Mouse (Mus musculus) thymus, postnatal 4 days (tissue): ENCODE measurements at regions not wholly inside any gene's neighbourhood (a gene's known extent, or its start where the extent isn't known, plus 50 kb on each side); places are given as distances from the start of the nearest gene placed in this dataset.

Experiments used
- DNase-seq: peaks from one replicate; pipeline ENCODE4 v3.0.0; 2021

DNA sequence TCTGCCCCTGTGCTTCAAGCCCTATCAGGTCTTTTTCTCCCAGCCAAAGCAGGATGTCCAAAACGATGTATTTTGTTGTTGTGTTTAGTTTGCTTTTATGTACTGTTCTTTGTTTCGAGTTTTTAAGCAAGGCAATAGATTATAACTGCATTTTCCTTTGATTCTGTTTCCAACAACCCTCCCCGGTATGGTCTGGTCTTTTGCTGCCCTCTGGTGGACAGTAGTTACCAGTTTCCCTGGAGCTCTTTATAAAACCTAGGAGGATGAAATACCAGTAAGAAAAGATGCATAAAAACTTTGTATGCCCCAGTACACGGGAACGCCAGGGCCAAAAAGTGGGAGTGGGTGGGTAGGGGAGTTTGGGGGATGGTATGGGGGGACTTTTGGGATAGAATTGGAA, 73.9 kb upstream of the Itm2a start:
- DNase-seq = peak; percentile 62

DNA sequence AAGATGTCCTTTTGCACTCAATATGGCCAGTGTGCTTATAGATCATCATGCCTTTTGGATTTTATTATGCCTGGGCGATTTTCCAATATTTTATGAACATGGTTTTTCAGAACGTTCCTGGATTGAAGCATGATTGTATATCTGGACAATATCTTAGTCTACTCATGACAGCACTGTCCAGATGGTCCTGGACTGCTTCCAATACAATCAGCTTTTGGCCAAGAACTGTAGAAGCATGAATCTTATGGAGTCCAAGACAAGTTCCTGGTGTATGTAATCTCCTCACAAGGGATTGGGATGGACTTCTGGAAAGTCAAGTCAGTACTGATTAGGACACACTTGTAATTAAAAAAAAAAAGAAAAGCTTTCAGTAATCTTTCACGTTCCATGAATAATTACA, 66.1 kb upstream of the Itm2a start:
- no peak for DNase-seq
